Mouse (Mus musculus) urinary bladder, adult 18-20 months (tissue): Measurements from ENCODE around the gene Thap12.
A peak's percentile ranks its signal among the peaks of the same experiment; 100 is the strongest.

ENCODE experiments used
- DNase-seq, 2 experiments: peaks; one replicate each; pipeline ENCODE4 v3.0.0; 2022; ENCODE audit warnings: low spot score in 2 of 2, mixed read lengths in 2 of 2

Thap12 gene

GRCm38 (mm10) chr7:98698041-98698440, 4.9 kb upstream of the Thap12 start:
- DNase-seq, result no peak

- no peak for DNase-seq
Measured at GRCm38 (mm10) chr7:98698590-98698989, 4.3 kb upstream of the Thap12 start.

- no peak for DNase-seq
Measured at GRCm38 (mm10) chr7:98701771-98702170, 1.1 kb upstream of the Thap12 start.

GRCm38 (mm10) chr7:98703365-98703881, 520 bp downstream of the Thap12 start:
- peak; percentile 6 to 29 for DNase-seq

- DNase-seq, result no peak
Measured at GRCm38 (mm10) chr7:98704276-98704675, 1.4 kb downstream of the Thap12 start.

- no peak for DNase-seq
Measured at GRCm38 (mm10) chr7:98713661-98714060, 10.8 kb downstream of the Thap12 start.

- no peak for DNase-seq
Measured at GRCm38 (mm10) chr7:98717438-98717837, 14.5 kb downstream of the Thap12 start.

- DNase-seq, result no peak
Measured at GRCm38 (mm10) chr7:98719761-98720160, 16.9 kb downstream of the Thap12 start.

GRCm38 (mm10) chr7:98720731-98721130, 17.8 kb downstream of the Thap12 start:
- DNase-seq, result no peak

- no peak for DNase-seq
Measured at GRCm38 (mm10) chr7:98721172-98721571, 18.3 kb downstream of the Thap12 start.

- no peak for DNase-seq
Measured at GRCm38 (mm10) chr7:98721623-98722022, 18.7 kb downstream of the Thap12 start.

GRCm38 (mm10) chr7:98725686-98726195, 22.8 kb downstream of the Thap12 start:
- DNase-seq, result no peak

- DNase-seq, result no peak
Measured at GRCm38 (mm10) chr7:98727986-98728385, 25.1 kb downstream of the Thap12 start.

GRCm38 (mm10) chr7:98728499-98728898, 25.6 kb downstream of the Thap12 start:
- no peak for DNase-seq

GRCm38 (mm10) chr7:98729661-98730271, 26.9 kb downstream of the Thap12 start:
- no peak for DNase-seq

- DNase-seq, result no peak
Measured at GRCm38 (mm10) chr7:98733958-98734357, 31.1 kb downstream of the Thap12 start.

- peak in 1 of 2 experiments; percentile 18 for DNase-seq
Measured at GRCm38 (mm10) chr7:98734876-98735275, 32.0 kb downstream of the Thap12 start.

GRCm38 (mm10) chr7:98736780-98737550, 34.1 kb downstream of the Thap12 start:
- peak in 1 of 2 experiments; percentile 28 for DNase-seq

GRCm38 (mm10) chr7:98740363-98740762, 37.5 kb downstream of the Thap12 start:
- DNase-seq, result no peak

GRCm38 (mm10) chr7:98743312-98743711, 40.4 kb downstream of the Thap12 start:
- peak; percentile 33 to 59 for DNase-seq

- DNase-seq, result no peak
Measured at GRCm38 (mm10) chr7:98750404-98750803, 47.5 kb downstream of the Thap12 start.

GRCm38 (mm10) chr7:98752680-98753079, 49.8 kb downstream of the Thap12 start:
- DNase-seq, result no peak

- DNase-seq, result no peak
Measured at GRCm38 (mm10) chr7:98756050-98756449, 53.1 kb downstream of the Thap12 start.
